Mouse (Mus musculus): ENCODE results near the gene Pla2g12b. TPM values are rescaled to one million over a fixed set of nuclear protein-coding genes. Genes with fewer than 3 reads are reported as not detected.
A peak's percentile ranks its signal among the peaks of the same experiment; 100 is the strongest.

Gene Pla2g12b
- total RNA-seq, 2 experiments from 2014 or later: not detected

- no peak for ATAC-seq (replicated peaks; ENCODE audit: poor library complexity)
These were observed 6.8 kb downstream of the Pla2g12b start for GRCm38 (mm10) chr10:59410264-59410663.

- ATAC-seq (replicated peaks; ENCODE audit: poor library complexity): no peak
These were observed 10.3 kb downstream of the Pla2g12b start for GRCm38 (mm10) chr10:59413711-59414110.

- ATAC-seq (replicated peaks; ENCODE audit: poor library complexity): no peak
These were observed 13.2 kb downstream of the Pla2g12b start for GRCm38 (mm10) chr10:59416623-59417022.

GRCm38 (mm10) chr10:59419516-59419915 lies 16.1 kb downstream of the Pla2g12b start:
- 0 out of 2 replicates have a peak, but pooled peaks have one; percentile 29 for ATAC-seq (replicated peaks; ENCODE audit: poor library complexity)

GRCm38 (mm10) chr10:59424453-59424852 lies 21.0 kb downstream of the Pla2g12b start:
- no peak for ATAC-seq (replicated peaks; ENCODE audit: poor library complexity)

- peak; percentile 48; the same call in 1 of the 2 replicates for ATAC-seq (replicated peaks; ENCODE audit: poor library complexity)
These were observed 21.9 kb downstream of the Pla2g12b start for GRCm38 (mm10) chr10:59425369-59425768.

GRCm38 (mm10) chr10:59426371-59426770 lies 22.9 kb downstream of the Pla2g12b start:
- ATAC-seq (replicated peaks; ENCODE audit: poor library complexity): no peak

GRCm38 (mm10) chr10:59429448-59430135 lies 26.1 kb downstream of the Pla2g12b start:
- ATAC-seq (replicated peaks; ENCODE audit: poor library complexity): no peak

GRCm38 (mm10) chr10:59430701-59431218 lies 27.3 kb downstream of the Pla2g12b start:
- ATAC-seq (replicated peaks; ENCODE audit: poor library complexity): peak; percentile 90

GRCm38 (mm10) chr10:59435746-59436145 lies 32.3 kb downstream of the Pla2g12b start:
- ATAC-seq (replicated peaks; ENCODE audit: poor library complexity): no peak

- no peak for ATAC-seq (replicated peaks; ENCODE audit: poor library complexity)
These were observed 35.2 kb downstream of the Pla2g12b start for GRCm38 (mm10) chr10:59438651-59439050.

GRCm38 (mm10) chr10:59439508-59439931 lies 36.1 kb downstream of the Pla2g12b start:
- no peak for ATAC-seq (replicated peaks; ENCODE audit: poor library complexity)

GRCm38 (mm10) chr10:59440177-59440576 lies 36.7 kb downstream of the Pla2g12b start:
- ATAC-seq (replicated peaks; ENCODE audit: poor library complexity): no peak

- no peak for ATAC-seq (replicated peaks; ENCODE audit: poor library complexity)
These were observed 38.3 kb downstream of the Pla2g12b start, which contains the start of gene Oit3 for GRCm38 (mm10) chr10:59441735-59442134. Gene Oit3 (minus strand): TSS chr10:59441778.

- no peak for ATAC-seq (replicated peaks; ENCODE audit: poor library complexity)
These were observed 39.8 kb downstream of the Pla2g12b start for GRCm38 (mm10) chr10:59443212-59443611.

- peak; percentile 39; the same call in 1 of the 2 replicates for ATAC-seq (replicated peaks; ENCODE audit: poor library complexity)
These were observed 40.6 kb downstream of the Pla2g12b start for GRCm38 (mm10) chr10:59444106-59444505.

- no peak for ATAC-seq (replicated peaks; ENCODE audit: poor library complexity)
These were observed 41.2 kb downstream of the Pla2g12b start for GRCm38 (mm10) chr10:59444635-59445034.

- no peak for ATAC-seq (replicated peaks; ENCODE audit: poor library complexity)
These were observed 43.5 kb downstream of the Pla2g12b start for GRCm38 (mm10) chr10:59446911-59447437.

- no peak for ATAC-seq (replicated peaks; ENCODE audit: poor library complexity)
These were observed 44.1 kb downstream of the Pla2g12b start for GRCm38 (mm10) chr10:59447546-59447945.

GRCm38 (mm10) chr10:59451839-59452238 lies 48.4 kb downstream of the Pla2g12b start:
- peak; percentile 69 for ATAC-seq (replicated peaks; ENCODE audit: poor library complexity)

- no peak for ATAC-seq (replicated peaks; ENCODE audit: poor library complexity)
These were observed 51.2 kb downstream of the Pla2g12b start for GRCm38 (mm10) chr10:59454631-59455030.

GRCm38 (mm10) chr10:59459767-59460166 lies 56.3 kb downstream of the Pla2g12b start:
- no peak for ATAC-seq (replicated peaks; ENCODE audit: poor library complexity)
